Mouse (Mus musculus): ENCODE measurements around the gene Mark3. TPM values are rescaled to one million over a fixed set of nuclear protein-coding genes. Genes with fewer than 3 reads are reported as not detected.

Gene Mark3
- total and polyA plus RNA-seq, 3 experiments = 23.3 to 223 (median 142) TPM

GRCm38 (mm10) chr12:111584401-111584800 is 10.1 kb downstream of the Mark3 start:
- TF ChIP-seq TAL1 (conservative IDR thresholded peaks at IDR 0.05; ENCODE audit: low read depth, low read length) (no peak), CTCF (IDR thresholded peaks at IDR 0.05; ENCODE audit: low read depth, low read length) (no peak), GATA1 (IDR thresholded peaks at IDR 0.05; ENCODE audit: borderline replicate concordance, low read length) (no peak)
- H3K4me3 ChIP-seq (ENCODE audit: low read depth, low read length) = no peak overlapping the region
- H3K9me3 ChIP-seq (replicated peaks) = no peaks in the 10 kb centered on the region
- peaks cover 29% of the 10 kb centered on the region for H3K4me1 ChIP-seq (ENCODE audit: insufficient read depth, low read depth, low read length)
- H3K36me3 ChIP-seq (replicated peaks) = peaks cover 44% of the 10 kb centered on the region
- no peaks in the 10 kb centered on the region for H3K27me3 ChIP-seq (ENCODE audit: insufficient read depth, low read length)
- DNase-seq (ENCODE audit: low spot score) (no peak), ATAC-seq (ENCODE audit: extremely low read depth, insufficient number of reproducible peaks, low FRiP score, poor library complexity, severe bottlenecking) (no peak)

- Histone ChIP-seq H3K36me3 (replicated peaks) (peaks cover 42% of the 10 kb centered on the region), H3K27me3 (ENCODE audit: insufficient read depth, low read length) (no peaks in the 10 kb centered on the region), H3K4me1 (ENCODE audit: insufficient read depth, low read depth, low read length) (peaks cover 26% of the 10 kb centered on the region), H3K4me3 (ENCODE audit: low read depth, low read length) (no peak overlapping the region), H3K9me3 (replicated peaks) (no peaks in the 10 kb centered on the region)
- no peak for ATAC-seq (ENCODE audit: extremely low read depth, insufficient number of reproducible peaks, low FRiP score, poor library complexity, severe bottlenecking)
- TF ChIP-seq POLR2AphosphoS5 (IDR thresholded peaks at IDR 0.05; ENCODE audit: insufficient replicate concordance, low read depth, low read length) (no peak), GATA1 (IDR thresholded peaks at IDR 0.05; ENCODE audit: borderline replicate concordance, low read length) (no peak), TAL1 (conservative IDR thresholded peaks at IDR 0.05; ENCODE audit: low read depth, low read length) (no peak), GATA2 (IDR thresholded peaks at IDR 0.05; ENCODE audit: borderline replicate concordance, low read depth, low read length) (no peak), CTCF (IDR thresholded peaks at IDR 0.05; ENCODE audit: low read depth, low read length) (no peak)
- DNase-seq (ENCODE audit: low spot score) = no peak
These were observed 12.9 kb downstream of the Mark3 start for GRCm38 (mm10) chr12:111587252-111587651.

- no peaks in the 10 kb centered on the region for H3K27me3 ChIP-seq (ENCODE audit: insufficient read depth, low read length)
- ATAC-seq (ENCODE audit: extremely low read depth, insufficient number of reproducible peaks, low FRiP score, poor library complexity, severe bottlenecking) = no peak
- no peak for DNase-seq (ENCODE audit: low spot score)
- H3K9me3 ChIP-seq (replicated peaks) = no peaks in the 10 kb centered on the region
- peaks cover 16% of the 10 kb centered on the region; the same call in 1 of the 2 replicates for H3K4me1 ChIP-seq (ENCODE audit: insufficient read depth, low read depth, low read length)
- H3K36me3 ChIP-seq (replicated peaks) = peaks cover 71% of the 10 kb centered on the region
- TF ChIP-seq CTCF (IDR thresholded peaks at IDR 0.05; ENCODE audit: low read depth, low read length) (no peak), POLR2AphosphoS5 (IDR thresholded peaks at IDR 0.05; ENCODE audit: insufficient replicate concordance, low read depth, low read length) (no peak), GATA2 (IDR thresholded peaks at IDR 0.05; ENCODE audit: borderline replicate concordance, low read depth, low read length) (no peak), TAL1 (conservative IDR thresholded peaks at IDR 0.05; ENCODE audit: low read depth, low read length) (no peak), GATA1 (IDR thresholded peaks at IDR 0.05; ENCODE audit: borderline replicate concordance, low read length) (no peak)
- no peak overlapping the region for H3K4me3 ChIP-seq (ENCODE audit: low read depth, low read length)
These were observed 18.2 kb downstream of the Mark3 start for GRCm38 (mm10) chr12:111592407-111593021.

- TF ChIP-seq GATA1 (IDR thresholded peaks at IDR 0.05; ENCODE audit: borderline replicate concordance, low read length) (no peak), TAL1 (conservative IDR thresholded peaks at IDR 0.05; ENCODE audit: low read depth, low read length) (no peak), CTCF (IDR thresholded peaks at IDR 0.05; ENCODE audit: low read depth, low read length) (no peak), POLR2AphosphoS5 (IDR thresholded peaks at IDR 0.05; ENCODE audit: insufficient replicate concordance, low read depth, low read length) (no peak), GATA2 (IDR thresholded peaks at IDR 0.05; ENCODE audit: borderline replicate concordance, low read depth, low read length) (no peak)
- Histone ChIP-seq H3K4me1 (ENCODE audit: insufficient read depth, low read depth, low read length) (peaks cover 11% of the 10 kb centered on the region; the same call in 1 of the 2 replicates), H3K9me3 (replicated peaks) (no peaks in the 10 kb centered on the region), H3K27me3 (ENCODE audit: insufficient read depth, low read length) (no peaks in the 10 kb centered on the region), H3K4me3 (ENCODE audit: low read depth, low read length) (no peak overlapping the region), H3K36me3 (replicated peaks) (peaks cover 75% of the 10 kb centered on the region)
- ATAC-seq (ENCODE audit: extremely low read depth, insufficient number of reproducible peaks, low FRiP score, poor library complexity, severe bottlenecking) = no peak
- DNase-seq (ENCODE audit: low spot score) = no peak
These were observed 19.5 kb downstream of the Mark3 start for GRCm38 (mm10) chr12:111593775-111594174.

DNA sequence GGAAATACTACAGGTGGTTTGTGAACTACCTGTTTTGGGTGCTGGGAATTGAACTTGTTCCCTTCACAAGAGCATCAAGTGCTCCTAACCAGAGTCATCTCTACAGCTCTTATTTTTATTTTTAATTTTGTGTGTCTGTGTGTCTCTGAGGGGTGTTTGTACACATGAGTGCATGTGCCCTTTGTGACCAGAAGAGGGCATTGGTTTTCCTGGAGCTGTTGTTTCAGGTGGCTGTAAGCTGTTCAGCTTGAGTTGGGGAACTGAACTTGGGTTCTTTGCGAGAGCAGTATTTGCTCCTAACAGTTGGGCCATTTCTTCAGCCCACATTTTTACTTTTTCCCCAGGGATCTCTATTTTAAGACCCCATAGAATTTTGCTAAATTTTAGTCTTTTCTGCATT is 23.0 kb downstream of the Mark3 start:
- DNase-seq (ENCODE audit: low spot score) (no peak), ATAC-seq (ENCODE audit: extremely low read depth, insufficient number of reproducible peaks, low FRiP score, poor library complexity, severe bottlenecking) (no peak)
- Histone ChIP-seq H3K36me3 (replicated peaks) (peaks cover 91% of the 10 kb centered on the region), H3K4me1 (ENCODE audit: insufficient read depth, low read depth, low read length) (peaks cover 7% of the 10 kb centered on the region; the same call in 1 of the 2 replicates), H3K27me3 (ENCODE audit: insufficient read depth, low read length) (no peaks in the 10 kb centered on the region), H3K4me3 (ENCODE audit: low read depth, low read length) (no peak overlapping the region), H3K9me3 (replicated peaks) (no peaks in the 10 kb centered on the region)
- TF ChIP-seq TAL1 (conservative IDR thresholded peaks at IDR 0.05; ENCODE audit: low read depth, low read length) (no peak), CTCF (IDR thresholded peaks at IDR 0.05; ENCODE audit: low read depth, low read length) (no peak), GATA2 (IDR thresholded peaks at IDR 0.05; ENCODE audit: borderline replicate concordance, low read depth, low read length) (no peak), GATA1 (IDR thresholded peaks at IDR 0.05; ENCODE audit: borderline replicate concordance, low read length) (no peak), POLR2AphosphoS5 (IDR thresholded peaks at IDR 0.05; ENCODE audit: insufficient replicate concordance, low read depth, low read length) (no peak)

DNA sequence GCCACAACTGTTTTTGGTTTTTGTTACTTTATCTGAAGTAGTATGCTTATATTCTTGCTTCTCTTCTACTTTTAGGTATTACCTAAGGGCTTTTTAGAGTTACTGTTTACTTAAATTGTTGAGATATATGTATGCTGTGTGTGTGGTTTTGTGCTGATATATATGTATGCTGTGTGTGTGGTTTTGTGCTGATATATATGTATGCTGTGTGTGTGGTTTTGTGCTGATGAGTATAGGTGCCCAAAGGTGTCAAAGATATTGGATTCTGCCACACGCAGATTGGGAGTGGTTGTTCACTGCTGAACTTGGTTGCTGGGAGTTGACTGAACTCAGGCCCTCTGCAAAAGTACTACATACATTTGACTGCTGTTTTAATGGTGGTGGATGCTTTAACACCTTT is 24.6 kb downstream of the Mark3 start:
- Histone ChIP-seq H3K9me3 (replicated peaks) (no peaks in the 10 kb centered on the region), H3K36me3 (replicated peaks) (peaks cover 90% of the 10 kb centered on the region), H3K4me3 (ENCODE audit: low read depth, low read length) (no peak overlapping the region), H3K4me1 (ENCODE audit: insufficient read depth, low read depth, low read length) (peaks cover 3% of the 10 kb centered on the region; the same call in 1 of the 2 replicates), H3K27me3 (ENCODE audit: insufficient read depth, low read length) (no peaks in the 10 kb centered on the region)
- TF ChIP-seq CTCF (IDR thresholded peaks at IDR 0.05; ENCODE audit: low read depth, low read length) (no peak), GATA1 (IDR thresholded peaks at IDR 0.05; ENCODE audit: borderline replicate concordance, low read length) (no peak), TAL1 (conservative IDR thresholded peaks at IDR 0.05; ENCODE audit: low read depth, low read length) (no peak), GATA2 (IDR thresholded peaks at IDR 0.05; ENCODE audit: borderline replicate concordance, low read depth, low read length) (no peak), POLR2AphosphoS5 (IDR thresholded peaks at IDR 0.05; ENCODE audit: insufficient replicate concordance, low read depth, low read length) (no peak)
- no peak for ATAC-seq (ENCODE audit: extremely low read depth, insufficient number of reproducible peaks, low FRiP score, poor library complexity, severe bottlenecking)
- no peak for DNase-seq (ENCODE audit: low spot score)
